Mouse (Mus musculus) retina, postnatal 1 day (tissue): ENCODE measurements at regions not wholly inside any gene's neighbourhood (a gene's known extent, or its start where the extent isn't known, plus 50 kb on each side); places are given as distances from the start of the nearest gene placed in this dataset.

Experiments used
- DNase-seq: peaks from one replicate; pipeline ENCODE4 v3.0.0-alpha.2; 2012

DNA sequence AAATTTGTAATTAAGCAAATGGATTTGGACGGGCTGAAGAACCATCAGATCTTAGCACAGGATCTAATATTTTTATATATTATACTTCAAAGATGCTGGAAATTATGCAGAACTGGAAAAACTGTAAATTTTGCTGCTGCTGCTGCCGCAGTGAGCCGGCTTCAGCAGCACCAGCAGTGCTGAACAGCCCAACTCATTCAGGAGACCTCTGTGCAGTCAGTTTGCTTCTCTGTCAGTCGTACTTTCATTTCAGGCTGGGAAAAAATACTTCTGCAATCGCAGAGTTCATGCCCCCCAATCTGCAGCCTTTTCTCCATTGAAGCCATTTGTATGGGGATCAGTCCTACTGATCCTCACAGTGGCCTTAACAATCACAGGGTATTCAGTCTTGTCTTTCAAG, 53.4 kb upstream of the Trpc3 start:
- DNase-seq = no peak

DNA sequence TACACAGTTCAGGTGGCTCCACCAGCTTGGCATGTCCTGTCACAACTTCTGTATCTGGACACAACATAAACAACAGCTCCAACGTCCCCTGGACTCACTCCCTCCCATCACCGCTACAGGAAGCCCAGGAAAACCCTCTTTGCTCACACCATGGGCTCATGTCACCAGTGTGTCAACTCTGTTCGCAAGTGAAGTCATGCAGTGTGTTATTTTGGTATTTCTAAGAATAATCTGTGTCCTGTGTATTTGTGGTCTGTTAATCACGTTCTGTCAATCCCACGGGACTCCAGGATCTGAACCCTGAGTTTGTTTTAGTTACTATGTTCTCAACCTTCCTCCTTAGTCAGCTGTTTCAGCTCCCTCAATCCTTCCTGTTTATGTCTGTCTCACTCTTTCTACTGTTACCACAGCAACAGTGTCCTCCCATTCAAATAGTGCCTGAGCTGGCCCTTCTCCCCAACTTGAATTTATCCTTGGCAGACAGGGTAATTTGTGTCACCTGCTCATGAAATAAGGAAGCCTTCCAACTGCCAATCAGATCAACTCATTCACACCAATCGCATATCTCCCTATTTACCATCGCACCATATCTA, 64.5 kb upstream of the Trpc3 start:
- DNase-seq = no peak

DNA sequence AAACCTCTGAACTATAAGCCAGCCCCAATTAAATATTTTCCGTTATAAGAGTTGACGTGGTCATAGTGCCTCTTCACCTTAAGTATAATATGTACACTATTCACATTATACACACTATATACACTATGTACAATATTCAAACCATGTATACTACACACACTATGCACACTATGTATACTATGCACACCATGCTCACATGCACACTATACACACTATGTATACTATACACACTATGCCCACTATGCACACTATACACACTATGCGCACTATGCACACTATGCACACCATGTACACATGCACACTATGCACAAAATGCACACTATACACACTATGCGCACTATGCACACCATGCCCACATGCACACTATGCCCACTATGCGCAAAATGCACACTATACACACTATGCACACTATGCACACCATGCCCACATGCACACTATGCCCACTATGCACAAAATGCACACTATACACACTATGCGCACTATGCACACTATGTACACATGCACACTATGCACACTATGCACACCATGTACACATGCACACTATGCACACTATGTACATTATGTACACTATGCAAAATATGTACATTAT, 72.2 kb upstream of the Trpc3 start:
- no peak for DNase-seq

DNA sequence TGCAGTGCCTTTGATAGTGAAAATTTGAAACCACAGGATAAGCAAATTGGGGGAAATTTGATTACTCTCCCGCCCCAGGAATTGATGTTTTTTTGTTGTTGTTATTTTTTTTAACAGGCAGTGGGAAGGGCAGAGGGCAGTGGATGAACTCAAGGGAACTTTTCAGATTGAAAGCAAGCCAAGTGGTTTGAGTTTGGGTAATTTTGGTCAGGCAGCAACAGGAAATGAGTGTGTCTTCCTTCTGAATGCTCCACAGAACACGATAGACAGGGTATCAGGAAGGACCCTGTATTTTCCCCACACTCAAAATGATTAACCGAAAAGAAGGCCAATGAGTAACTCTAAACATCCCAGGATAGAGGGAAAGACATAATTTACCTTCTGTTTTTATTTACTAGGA, 72.9 kb upstream of the Trpc3 start:
- DNase-seq = no peak

DNA sequence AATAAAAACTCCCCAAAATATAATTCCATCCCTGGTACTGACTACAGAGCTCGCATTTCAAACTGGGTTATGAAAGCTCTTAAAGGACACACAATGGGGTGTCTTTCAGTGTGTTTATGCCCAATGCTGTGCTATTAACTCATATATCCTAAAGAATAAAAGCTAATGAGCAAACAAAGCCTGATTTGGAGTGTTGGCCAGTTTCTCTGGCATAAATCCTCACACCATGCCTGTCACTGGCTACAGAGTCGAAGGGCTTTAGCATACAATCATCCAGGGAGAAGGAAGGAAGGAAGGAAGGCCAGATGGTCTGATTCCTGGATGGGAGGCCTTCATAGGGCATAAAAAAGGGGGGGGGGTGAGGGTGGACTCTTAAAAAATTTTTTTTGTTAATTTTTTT, 74.8 kb upstream of the Trpc3 start:
- DNase-seq = no peak

DNA sequence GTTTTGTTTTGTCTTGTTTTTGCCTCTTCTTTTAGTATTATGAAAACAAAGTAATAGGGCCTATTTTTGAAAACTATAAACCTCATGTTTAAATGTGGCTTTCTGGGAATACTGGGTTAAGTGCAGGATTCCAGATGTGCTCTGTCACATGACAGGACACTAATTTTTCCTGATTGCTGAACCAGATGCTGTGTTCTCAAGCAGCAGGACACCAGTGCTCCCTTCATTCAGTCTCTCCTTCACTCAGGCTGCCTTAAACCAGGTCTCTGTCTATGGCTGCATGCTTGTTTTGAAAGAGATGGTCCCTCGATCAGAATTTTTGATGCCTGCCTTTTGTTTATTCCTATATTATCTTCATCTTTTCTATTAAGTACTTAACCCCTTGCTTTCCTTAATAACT, 80.1 kb upstream of the Trpc3 start:
- DNase-seq = no peak

DNA sequence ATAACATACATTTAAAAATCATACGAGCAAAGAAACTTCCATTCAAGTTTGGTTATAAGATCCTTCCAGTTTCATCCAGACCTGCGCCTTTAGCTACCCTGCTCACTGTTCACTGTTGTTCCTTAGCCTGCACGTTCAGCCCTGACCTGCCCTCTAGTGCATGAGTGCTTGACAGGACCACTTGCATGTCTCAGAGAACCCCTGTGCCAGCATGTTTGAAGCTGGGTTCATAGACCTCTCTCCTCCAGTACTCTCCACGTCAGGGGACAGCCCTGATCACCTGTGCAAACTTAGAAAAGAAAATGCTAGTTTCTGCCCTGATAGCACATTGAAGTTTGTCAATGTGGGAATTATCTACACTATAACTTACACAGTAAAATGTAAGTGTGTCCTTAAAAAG, 81.0 kb upstream of the Trpc3 start:
- DNase-seq = no peak

DNA sequence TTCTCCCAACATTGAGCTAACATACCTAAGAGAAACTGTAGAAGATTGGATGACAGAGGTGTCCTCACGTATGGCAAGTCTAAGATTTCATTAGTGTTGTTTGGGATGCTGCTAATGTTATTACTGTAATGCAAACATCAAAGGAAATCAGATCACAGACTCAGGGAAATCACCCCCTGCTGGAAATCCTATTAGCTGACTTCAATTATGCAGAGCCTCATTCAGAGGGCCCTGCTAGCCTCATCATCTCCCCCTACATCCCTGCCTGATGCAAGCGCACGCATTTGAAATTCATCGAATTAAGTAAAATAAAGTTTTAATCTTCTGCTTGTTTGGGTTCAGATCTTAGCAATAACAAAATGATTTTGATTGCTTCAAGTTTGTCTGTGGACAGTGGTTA, 84.1 kb upstream of the Trpc3 start:
- peak; percentile 70 for DNase-seq

DNA sequence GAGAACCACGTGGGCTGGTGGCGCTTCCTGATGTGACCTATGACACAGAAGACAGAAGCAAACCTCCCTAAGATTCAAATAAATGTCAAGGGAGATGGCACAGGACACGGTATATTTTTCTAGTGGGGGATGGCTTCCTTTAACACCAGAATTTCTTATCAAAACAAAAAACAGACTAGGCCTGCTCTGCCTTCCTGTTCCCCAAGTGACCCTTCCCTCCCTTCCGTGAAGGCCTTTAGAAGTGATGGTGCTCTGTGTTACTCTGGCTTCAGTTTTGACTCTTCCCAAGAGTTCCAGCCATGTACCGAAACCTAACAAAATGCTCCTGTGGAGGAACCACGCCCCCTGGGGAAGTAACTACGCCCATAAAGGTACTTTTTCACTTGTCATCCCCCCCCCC, 84.5 kb upstream of the 4932438A13Rik start:
- no peak for DNase-seq

DNA sequence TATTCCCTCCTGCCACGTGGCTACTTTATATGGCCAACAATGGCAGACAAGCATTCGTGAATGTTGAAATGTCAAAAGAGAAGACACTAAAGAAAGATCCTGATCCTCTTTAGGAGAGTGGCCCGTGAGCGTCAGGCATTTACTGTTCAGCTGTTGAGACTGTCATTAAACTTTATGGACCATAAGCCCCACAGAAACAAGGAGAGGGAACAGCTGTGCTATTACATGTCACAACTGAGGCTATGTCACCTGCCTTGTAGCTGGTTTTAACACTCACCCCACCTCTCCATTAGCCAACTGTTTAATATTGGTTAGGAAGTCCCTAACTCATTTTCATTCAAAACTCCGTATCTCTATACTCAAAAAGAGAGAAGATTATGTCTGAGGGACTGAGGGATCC, 76.3 kb upstream of the 4932438A13Rik start:
- no peak for DNase-seq

DNA sequence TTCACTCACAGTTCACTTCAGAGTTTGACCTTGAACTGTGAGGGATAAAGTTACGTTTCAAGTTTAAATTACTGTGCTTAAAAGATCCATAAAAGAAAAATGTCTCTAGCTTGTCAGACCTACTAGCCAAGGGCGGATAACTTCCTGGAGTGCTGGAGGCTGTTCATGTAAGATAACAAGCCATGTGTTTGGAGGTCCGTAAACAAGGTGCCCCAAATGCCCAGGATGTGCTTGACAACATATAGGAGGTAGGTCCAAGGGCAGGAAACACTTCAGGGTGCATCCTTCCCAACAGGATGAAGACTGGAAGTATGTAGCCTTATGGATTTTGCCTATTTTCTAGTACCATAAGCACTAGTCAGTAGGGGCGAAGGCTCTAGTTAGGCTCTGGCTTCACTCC, 72.7 kb upstream of the 4932438A13Rik start:
- no peak for DNase-seq

DNA sequence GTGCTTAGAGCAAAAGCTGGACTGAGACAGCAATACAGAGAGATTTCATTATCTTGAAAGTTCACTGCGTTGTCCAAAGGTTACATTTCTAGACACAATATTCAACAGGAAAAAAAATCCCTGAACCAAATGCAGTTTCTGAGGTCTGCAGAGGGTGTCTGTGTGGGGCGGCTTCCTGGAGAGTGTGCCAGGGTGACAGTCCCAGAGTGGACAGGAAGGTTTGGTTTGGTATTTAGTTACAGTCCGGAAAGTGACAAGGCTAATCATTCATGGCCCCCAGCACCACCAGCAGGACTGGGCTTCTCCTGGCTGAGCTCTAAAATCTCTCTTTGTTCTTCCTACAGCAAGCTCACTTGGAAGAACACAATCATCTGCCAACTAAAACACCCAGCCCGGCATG, 65.9 kb upstream of the 4932438A13Rik start:
- no peak for DNase-seq

DNA sequence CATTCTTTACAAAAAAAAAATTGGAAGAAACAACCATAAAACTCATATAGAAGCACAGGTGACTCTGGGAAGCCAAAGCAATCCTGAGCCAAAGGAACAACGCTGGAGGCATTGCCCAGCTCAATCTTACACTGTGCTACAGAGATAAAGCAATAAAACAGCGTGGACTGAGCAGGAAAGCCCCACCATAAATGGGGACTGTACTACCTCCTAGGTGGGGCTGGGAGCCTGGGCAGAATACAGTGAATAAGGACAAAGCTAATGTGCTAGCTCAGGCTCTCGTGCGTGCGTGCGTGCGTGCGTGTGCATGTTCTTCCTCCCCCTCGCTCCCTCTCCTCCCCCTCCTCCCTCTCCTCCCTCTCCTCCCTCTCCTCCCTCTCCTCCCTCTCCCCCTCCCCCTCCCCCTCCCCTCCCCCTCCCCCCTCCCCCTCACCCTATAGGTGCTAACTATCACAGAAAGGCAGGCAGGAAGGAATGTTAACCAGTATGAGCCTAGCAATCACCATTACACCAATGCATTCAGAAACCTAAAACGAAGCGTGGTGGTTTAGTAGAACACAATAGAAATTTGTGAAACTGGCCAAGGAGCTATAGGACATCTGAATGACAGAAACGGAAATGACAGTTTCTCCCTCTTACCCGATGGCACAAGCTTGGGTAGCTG, 64.6 kb upstream of the 4932438A13Rik start:
- no peak for DNase-seq

DNA sequence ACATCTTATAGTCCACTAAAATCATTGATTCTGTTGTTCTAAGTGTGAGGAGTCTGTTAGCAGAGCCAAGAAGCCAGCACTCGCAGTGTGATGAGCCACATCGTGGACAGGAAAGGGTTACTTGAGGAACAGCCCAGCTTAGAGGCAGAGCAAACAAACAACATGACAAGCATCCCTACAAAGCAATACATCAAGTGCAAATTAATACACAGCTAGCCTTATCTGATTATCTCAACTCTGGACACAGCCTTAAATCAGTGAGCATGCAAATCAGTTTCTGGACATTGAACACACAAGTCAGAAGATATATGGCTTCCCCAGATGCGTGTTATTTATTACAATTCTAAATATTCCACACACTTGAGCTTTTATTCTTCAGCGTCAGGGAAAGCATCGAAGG, 52.4 kb upstream of the 4932438A13Rik start:
- no peak for DNase-seq
